Mouse (Mus musculus) CH12.LX (cell line): ENCODE results near the gene Rasl2-9.

Experiments
- CHD2 ChIP-seq: IDR thresholded peaks from 2 replicates; pipeline ENCODE4 v1.6.1; 2011; ENCODE audit warnings: low read length, improper control_type of control experiment
- CTCF ChIP-seq, 2 experiments: IDR thresholded peaks in 1 of 2; conservative IDR thresholded peaks in 1 of 2; 2 replicates each; pipeline ENCODE4 v1.5.1; 2011 to 2012; ENCODE audit warnings: low read depth in 2 of 2, low read length in 2 of 2, improper control_type of control experiment in 1 of 2, inconsistent platforms in 1 of 2, mild to moderate bottlenecking in 1 of 2, moderate library complexity in 1 of 2
- E2F4 ChIP-seq: IDR thresholded peaks from 2 replicates; pipeline ENCODE4 v1.6.1; 2011; ENCODE audit warnings: low read depth, low read length, improper control_type of control experiment; ENCODE audit not compliant: insufficient replicate concordance
- ELF1 ChIP-seq: IDR thresholded peaks from 2 replicates; pipeline ENCODE4 v1.6.1; 2014; ENCODE audit warnings: low read depth, mild to moderate bottlenecking, inconsistent platforms, low read length, improper control_type of control experiment
- HCFC1 ChIP-seq: IDR thresholded peaks from 2 replicates; pipeline ENCODE4 v1.6.1; 2012; ENCODE audit warnings: low read depth, mild to moderate bottlenecking, inconsistent platforms, low read length, improper control_type of control experiment
- MAZ ChIP-seq: IDR thresholded peaks from 2 replicates; pipeline ENCODE4 v1.6.1; 2012; ENCODE audit warnings: low read depth, mild to moderate bottlenecking, inconsistent platforms, low read length, improper control_type of control experiment, moderate library complexity
- NRF1 ChIP-seq: IDR thresholded peaks from 2 replicates; pipeline ENCODE4 v1.6.1; 2014; ENCODE audit warnings: low read depth, mild to moderate bottlenecking, inconsistent platforms, low read length, improper control_type of control experiment, moderate library complexity
- POLR2A ChIP-seq: IDR thresholded peaks from 2 replicates; pipeline ENCODE4 v1.6.1; 2011; ENCODE audit warnings: low read depth, mild to moderate bottlenecking, improper control_type of control experiment, low read length
- RCOR1 ChIP-seq: conservative IDR thresholded peaks from 2 replicates; pipeline ENCODE4 v1.6.1; 2012; ENCODE audit warnings: low read depth, mild to moderate bottlenecking, inconsistent platforms, low read length, improper control_type of control experiment
- USF1 ChIP-seq: IDR thresholded peaks from 2 replicates; pipeline ENCODE4 v1.6.1; 2014; ENCODE audit warnings: low read depth, mild to moderate bottlenecking, inconsistent platforms, low read length, improper control_type of control experiment
- ZMIZ1 ChIP-seq: IDR thresholded peaks from 2 replicates; pipeline ENCODE4 v1.6.1; 2012; ENCODE audit warnings: low read depth, mild to moderate bottlenecking, inconsistent platforms, low read length, improper control_type of control experiment

DNA sequence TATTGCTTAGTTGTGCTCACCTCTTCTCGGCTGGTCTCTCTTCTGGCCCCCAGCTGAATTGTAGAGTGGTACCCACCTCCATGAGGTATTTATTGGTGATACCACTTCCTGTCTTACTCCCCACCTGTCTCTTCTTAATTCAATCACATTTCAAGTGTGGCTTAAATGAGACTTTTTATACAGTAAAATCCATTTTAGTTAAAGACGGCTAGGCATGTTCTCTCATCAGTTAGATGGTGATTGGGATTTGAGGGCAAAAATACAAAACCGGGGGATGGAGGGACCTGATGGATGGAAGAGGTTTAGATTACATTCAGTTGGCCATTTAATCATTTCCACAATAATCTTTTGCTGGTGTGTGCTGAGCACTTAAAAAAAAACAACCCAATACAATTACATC is 8.9 kb downstream of the Rasl2-9 start, which contains the start of gene Rfpl4:
- TF ChIP-seq E2F4 (no peak), MAZ (no peak), ELF1 (no peak), CTCF (conservative IDR thresholded peaks at IDR 0.05 in 1 of 2, IDR thresholded peaks at IDR 0.05 in 1 of 2; ENCODE audit: low read depth in 2 of 2, low read length in 2 of 2) (no peak), NRF1 (no peak), USF1 (no peak), HCFC1 (no peak), CHD2 (no peak), ZMIZ1 (no peak), POLR2A (no peak), RCOR1 (no peak)
